Mouse (Mus musculus): ENCODE measurements around the gene Fyn. TPM values are rescaled to one million over a fixed set of nuclear protein-coding genes. Genes with fewer than 3 reads are reported as not detected.

Fyn gene
- total RNA-seq, 2 experiments from 2014 or later: 5.1 to 7.7 TPM

DNA sequence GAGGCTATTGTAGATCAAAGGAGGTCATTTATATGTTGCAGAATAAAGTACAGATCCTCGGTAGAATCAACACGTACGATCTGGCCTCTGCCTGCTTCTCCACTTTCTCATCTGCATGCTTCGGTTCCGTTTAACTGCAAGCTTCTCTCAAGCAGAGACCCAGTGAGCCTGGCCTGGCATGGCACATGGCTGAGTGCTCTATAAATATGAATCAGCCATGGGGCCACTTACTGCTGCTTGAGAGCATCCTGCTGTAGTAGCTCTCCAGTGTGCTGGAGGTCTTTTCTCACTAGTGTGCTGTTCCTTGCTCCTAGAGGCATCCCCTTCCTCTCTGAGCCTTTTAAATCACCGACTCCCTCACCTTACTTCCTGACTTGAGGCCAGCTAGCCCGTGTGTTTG lies 130.0 kb downstream of the Fyn start:
- ATAC-seq (replicated peaks; ENCODE audit: poor library complexity): no peak

- ATAC-seq (replicated peaks; ENCODE audit: poor library complexity): no peak
Observed at GRCm38 (mm10) chr10:39501571-39501970, 132.9 kb downstream of the Fyn start.

GRCm38 (mm10) chr10:39501977-39502706 lies 133.5 kb downstream of the Fyn start:
- ATAC-seq (replicated peaks; ENCODE audit: poor library complexity): no peak

- no peak for ATAC-seq (replicated peaks; ENCODE audit: poor library complexity)
Observed at GRCm38 (mm10) chr10:39503331-39503730, 134.7 kb downstream of the Fyn start.

- ATAC-seq (replicated peaks; ENCODE audit: poor library complexity): no peak
Observed at GRCm38 (mm10) chr10:39505007-39505406, 136.4 kb downstream of the Fyn start.

GRCm38 (mm10) chr10:39505621-39506020 lies 137.0 kb downstream of the Fyn start:
- no peak for ATAC-seq (replicated peaks; ENCODE audit: poor library complexity)

- ATAC-seq (replicated peaks; ENCODE audit: poor library complexity): no peak
Observed at GRCm38 (mm10) chr10:39506353-39506752, 137.7 kb downstream of the Fyn start.

GRCm38 (mm10) chr10:39506831-39507230 lies 138.2 kb downstream of the Fyn start:
- peak; percentile 44; the same call in 1 of the 2 replicates for ATAC-seq (replicated peaks; ENCODE audit: poor library complexity)

GRCm38 (mm10) chr10:39508801-39509200 lies 140.1 kb downstream of the Fyn start:
- ATAC-seq (replicated peaks; ENCODE audit: poor library complexity): no peak

- no peak for ATAC-seq (replicated peaks; ENCODE audit: poor library complexity)
Observed at GRCm38 (mm10) chr10:39509937-39510336, 141.3 kb downstream of the Fyn start.

DNA sequence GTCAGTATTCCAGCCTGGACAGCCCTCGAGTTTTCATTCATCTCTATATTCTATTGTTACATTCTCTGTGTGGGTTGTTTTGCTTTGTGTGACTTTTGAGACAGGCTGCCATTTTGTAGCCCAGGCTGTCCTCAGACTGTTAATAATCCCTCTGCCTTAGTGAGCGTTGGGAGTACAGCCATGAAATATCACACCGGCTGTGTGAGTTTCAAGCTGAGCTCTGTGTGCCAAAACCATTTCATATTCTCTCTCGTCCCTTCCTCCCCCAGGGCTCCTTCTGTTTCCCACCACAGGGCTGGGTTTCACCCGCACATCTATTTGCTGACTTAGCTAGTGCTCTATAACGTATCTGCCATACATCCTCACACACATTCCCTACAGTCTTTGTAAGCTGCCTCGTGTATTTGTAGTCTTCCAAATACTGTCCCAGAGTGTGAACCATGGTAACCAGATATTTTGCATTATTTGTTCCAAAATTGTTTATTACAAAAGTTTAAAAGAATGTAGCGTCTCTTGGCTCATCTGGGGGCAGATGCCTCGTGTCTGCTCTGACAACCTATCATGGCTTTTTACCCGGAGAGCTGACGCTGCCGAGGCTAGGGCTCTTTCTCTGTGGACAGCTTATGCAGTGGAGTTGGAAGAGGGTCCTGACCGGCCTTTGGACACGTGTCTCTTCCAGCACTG lies 144.1 kb downstream of the Fyn start:
- no peak for ATAC-seq (replicated peaks; ENCODE audit: poor library complexity)

DNA sequence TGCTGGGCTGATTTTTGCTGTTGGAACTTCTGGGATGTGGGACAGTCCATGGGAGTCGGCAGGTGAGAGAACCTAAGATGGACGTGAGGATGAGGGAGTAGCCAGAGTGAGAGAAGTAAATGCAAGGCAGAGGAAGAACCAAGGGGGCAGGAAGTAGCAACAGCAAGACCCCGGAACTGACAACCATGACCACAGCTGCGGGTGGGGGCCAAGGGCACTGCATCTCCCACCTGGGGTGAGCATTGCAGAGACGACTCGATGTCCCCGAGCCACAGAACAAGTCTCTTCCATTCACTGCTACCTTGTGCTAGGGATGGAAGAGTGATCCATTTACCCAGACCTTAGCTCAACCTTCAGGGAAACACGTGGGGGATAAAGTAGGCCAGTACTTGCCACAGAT lies 146.3 kb downstream of the Fyn start:
- no peak for ATAC-seq (replicated peaks; ENCODE audit: poor library complexity)

DNA sequence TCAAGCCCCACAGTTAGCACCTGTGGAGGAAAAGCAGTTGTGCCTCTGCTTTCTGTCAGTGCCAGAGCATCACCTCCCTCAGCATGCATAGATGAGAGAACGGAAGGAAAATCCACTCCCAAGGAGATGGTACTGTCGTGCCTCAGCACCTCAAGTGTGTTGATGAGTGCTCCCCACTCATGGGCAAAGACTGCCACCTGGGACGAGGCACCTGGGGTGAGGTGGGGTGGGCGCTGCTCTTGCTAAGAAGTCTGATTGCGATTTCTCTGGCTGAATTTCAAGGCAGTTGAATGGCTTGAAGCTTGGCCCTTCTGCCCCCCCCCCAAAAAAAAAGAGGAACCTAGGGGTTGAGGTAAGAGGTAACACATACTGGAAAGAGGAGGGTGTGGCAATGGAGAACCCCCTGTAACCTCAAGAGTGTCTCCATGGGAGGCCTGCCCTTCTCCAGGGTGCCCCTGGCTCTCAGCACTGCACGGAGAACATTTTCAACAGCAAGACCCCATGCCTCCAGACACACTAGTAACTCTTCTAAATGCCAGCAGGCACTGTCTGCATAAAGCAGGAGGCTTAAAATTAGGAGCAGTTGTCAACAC lies 148.0 kb downstream of the Fyn start:
- ATAC-seq (replicated peaks; ENCODE audit: poor library complexity): peak; percentile 27; the same call in 1 of the 2 replicates

DNA sequence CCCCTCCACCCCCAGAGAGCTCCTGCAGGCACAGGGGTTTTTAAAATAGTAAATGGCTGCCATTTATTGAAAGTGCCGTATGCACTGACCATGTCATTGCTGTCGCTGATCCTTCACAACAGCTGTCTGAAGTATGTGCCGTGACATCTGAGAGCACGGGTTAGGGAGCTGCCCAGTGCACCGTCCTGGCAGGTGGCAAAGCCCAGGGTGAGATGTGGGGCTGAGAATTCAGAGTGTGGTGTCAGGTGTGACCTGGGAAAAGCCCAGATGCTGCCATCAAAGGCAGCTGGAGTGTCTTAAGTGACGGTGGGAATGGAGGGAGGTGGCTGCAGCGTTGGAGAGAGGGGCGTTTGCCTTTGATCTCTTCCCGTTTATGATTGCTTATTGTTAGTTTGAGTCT lies 148.7 kb downstream of the Fyn start:
- no peak for ATAC-seq (replicated peaks; ENCODE audit: poor library complexity)

DNA sequence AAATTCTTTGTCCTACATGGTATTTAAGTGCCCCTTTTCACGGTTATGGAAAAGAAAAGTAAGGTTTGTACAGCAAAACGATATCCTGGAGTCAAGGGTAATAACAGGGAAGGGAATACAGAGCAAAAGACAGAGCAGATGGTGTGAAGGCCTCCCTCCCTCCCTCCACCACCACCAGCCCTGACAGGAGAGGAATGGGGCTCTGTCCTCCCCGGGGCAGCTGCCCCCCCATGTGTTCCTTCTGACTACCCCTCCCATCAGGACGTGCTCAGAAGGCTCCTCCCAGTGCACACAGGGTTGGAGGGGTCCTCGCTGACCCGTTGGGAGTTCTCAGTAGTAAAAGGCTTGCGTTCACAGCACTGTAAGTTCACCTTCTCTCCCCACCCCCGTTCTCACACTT lies 149.6 kb downstream of the Fyn start:
- no peak for ATAC-seq (replicated peaks; ENCODE audit: poor library complexity)

DNA sequence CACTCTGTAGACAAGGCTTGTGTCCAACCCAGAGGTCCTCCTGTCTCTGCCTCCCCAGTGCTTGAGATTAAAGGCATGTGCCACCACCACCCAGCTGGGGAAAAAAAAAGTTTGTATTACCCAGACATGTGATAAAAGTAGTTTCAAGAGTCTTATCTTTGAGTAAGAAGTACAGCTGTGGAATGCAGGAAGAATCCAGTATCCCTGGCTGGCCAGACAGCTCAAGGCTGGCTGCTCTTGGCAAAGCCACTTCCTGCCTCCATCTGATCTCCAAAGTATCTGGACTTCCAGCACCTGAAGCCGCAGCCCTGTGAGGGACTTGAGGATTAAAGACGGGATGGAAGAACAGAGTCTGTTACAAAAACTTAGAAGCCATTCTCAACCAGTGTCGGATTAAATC lies 150.2 kb downstream of the Fyn start:
- no peak for ATAC-seq (replicated peaks; ENCODE audit: poor library complexity)

- ATAC-seq (replicated peaks; ENCODE audit: poor library complexity): peak; percentile 86
Observed at GRCm38 (mm10) chr10:39520123-39520989, 151.7 kb downstream of the Fyn start.

DNA sequence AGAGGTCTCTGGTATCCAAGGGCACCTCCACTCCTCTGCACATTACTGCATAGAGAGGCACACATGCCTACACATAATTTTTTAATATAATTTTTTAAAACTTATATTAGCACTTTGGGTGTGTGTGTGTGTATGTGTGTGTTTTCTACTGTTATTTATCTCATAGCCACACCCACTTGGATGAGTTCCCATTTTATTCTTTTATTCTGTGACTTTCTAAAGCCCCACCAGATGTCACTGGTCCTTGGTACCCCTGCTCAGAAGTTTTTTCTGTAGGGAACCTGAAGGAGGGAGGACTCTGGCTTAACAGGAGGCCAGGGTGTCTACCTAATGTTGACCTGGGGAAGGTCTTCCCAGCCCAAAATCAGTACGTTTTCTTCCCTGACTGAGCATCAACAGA lies 152.7 kb downstream of the Fyn start:
- ATAC-seq (replicated peaks; ENCODE audit: poor library complexity): no peak

GRCm38 (mm10) chr10:39521861-39522391 lies 153.3 kb downstream of the Fyn start:
- no peak for ATAC-seq (replicated peaks; ENCODE audit: poor library complexity)

DNA sequence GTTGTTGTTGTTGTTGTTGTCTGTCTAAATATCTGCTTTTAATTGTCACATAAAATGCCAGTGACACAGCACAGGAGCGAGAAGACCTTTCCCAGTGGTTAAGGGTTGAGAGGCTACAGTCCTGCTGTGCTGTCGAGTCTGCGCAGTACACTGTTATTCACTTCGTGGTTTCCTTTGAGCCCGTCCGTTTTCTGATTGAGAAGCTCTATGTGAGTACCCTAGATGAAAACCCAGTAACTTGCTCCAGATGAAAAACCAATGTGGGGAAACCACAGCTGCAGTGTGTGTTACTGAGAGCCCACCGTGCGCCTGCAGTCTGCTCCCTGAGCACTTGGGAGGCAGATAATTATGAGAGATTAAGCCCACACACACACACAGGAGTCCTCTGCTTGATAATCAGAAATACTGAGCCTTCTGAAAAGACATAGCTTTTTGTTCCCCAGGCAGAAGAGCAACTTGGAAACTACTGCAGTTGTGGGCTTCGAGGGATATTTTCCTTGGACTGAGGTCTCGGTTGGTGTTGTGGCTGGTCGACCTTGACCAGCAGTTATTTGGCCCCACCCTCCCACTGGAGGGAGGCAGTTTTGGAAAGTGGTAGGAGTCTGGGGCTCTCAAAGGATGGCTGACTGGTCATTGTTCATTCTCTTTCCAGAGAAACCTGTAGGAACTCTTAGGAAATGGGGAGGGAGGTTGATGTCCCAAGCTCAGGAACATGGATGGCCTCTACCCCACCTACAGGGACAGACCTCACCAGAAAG lies 154.4 kb downstream of the Fyn start:
- ATAC-seq (replicated peaks; ENCODE audit: poor library complexity): no peak
